Mouse (Mus musculus) kidney, adult 2 months (tissue): ENCODE data around the gene Grid2.

Experiments used
- CTCF ChIP-seq: fragments of 200-500 bp; conservative IDR thresholded peaks from 2 replicates; pipeline ENCODE4 v1.5.1; 2011; ENCODE audit warnings: low read depth, mild to moderate bottlenecking, control low read depth, low read length, moderate library complexity, mixed read lengths; ENCODE audit not compliant: insufficient read depth, insufficient read length
- POLR2A ChIP-seq: fragments of 200-500 bp; IDR thresholded peaks from one replicate; pipeline ENCODE4 v1.6.1; 2011; ENCODE audit warnings: low read depth, low read length, control low read depth

GRCm38 (mm10) chr6:63347015-63347414, 91.3 kb downstream of the Grid2 start:
- TF ChIP-seq CTCF (no peak), POLR2A (no peak)
